Mouse (Mus musculus): ENCODE results near the gene Cmtr1. TPM values are rescaled to one million over a fixed set of nuclear protein-coding genes. Genes with fewer than 3 reads are reported as not detected.

Gene Cmtr1
- polyA plus RNA-seq, 1 experiment from 2014 or later, result 68.9 TPM

DNA sequence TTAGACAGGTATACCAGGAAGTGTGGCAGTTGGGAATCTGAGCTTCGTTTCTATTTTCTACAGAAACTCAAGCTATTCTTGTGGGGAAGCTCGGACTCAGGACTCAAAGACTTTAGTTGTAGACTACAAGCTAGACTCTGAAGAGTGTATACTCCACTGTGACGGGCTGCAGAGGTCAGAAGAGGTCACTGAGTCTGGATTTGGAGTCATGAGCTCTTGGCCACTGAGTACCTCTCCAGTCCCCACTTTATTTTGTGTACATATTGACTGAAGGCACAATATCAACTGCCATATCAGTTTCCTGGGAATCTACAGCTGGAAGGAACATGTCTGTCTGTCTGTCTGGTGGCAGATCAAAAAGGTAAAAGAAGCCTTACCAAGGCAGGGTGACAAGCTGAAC is 41.2 kb upstream of the Cmtr1 start:
- Histone ChIP-seq H3K4me3 (ENCODE audit: low read depth, low read length) (no peak overlapping the region), H3K4me1 (replicated peaks; ENCODE audit: control insufficient read depth, insufficient read depth, low read length) (no peaks in the 10 kb centered on the region; the same call in 1 of the 2 replicates), H3K9me3 (ENCODE audit: control insufficient read depth) (no peaks in the 10 kb centered on the region), H3K4me2 (replicated peaks; ENCODE audit: low read depth) (no peak overlapping the region), H3K9ac (ENCODE audit: low read depth, low read length) (no peak overlapping the region), H3K27me3 (replicated peaks; ENCODE audit: control insufficient read depth, insufficient read depth, low read length) (no peaks in the 10 kb centered on the region), H3K36me3 (ENCODE audit: control insufficient read depth, insufficient read depth) (peaks cover 41% of the 10 kb centered on the region), H3K27ac (ENCODE audit: low read depth, low read length) (no peak overlapping the region)
- no peak for ATAC-seq
- WGBS, result 83% methylated on average over 3 of the region's 3 CpGs
- TF ChIP-seq CTCF (IDR thresholded peaks at IDR 0.05; ENCODE audit: low read depth), result no peak

DNA sequence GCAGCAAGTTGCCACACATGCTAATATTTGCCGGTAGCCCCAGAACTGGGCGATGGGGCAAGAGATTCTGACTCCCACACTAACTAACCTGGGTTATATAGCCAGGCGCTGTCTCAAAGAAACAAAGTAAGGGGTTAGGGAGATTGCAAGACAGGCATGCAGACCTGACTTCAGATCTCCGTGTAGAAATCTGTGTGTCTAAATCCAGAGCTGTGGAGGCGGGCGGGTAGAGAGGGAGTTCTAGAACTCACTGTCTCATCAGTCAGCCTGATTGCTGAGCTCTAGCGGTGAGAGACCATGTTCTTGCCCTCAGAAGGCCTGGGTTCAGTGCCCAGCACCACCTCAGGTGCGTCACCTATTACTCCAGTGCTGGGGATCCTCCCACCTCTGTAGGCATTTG is 36.9 kb upstream of the Cmtr1 start:
- Histone ChIP-seq H3K36me3 (ENCODE audit: control insufficient read depth, insufficient read depth) (peaks cover 74% of the 10 kb centered on the region), H3K27me3 (replicated peaks; ENCODE audit: control insufficient read depth, insufficient read depth, low read length) (no peaks in the 10 kb centered on the region), H3K27ac (ENCODE audit: low read depth, low read length) (no peak overlapping the region), H3K9me3 (ENCODE audit: control insufficient read depth) (no peaks in the 10 kb centered on the region), H3K4me3 (ENCODE audit: low read depth, low read length) (no peak overlapping the region), H3K4me1 (replicated peaks; ENCODE audit: control insufficient read depth, insufficient read depth, low read length) (no peaks in the 10 kb centered on the region), H3K4me2 (replicated peaks; ENCODE audit: low read depth) (no peak overlapping the region), H3K9ac (ENCODE audit: low read depth, low read length) (no peak overlapping the region)
- no peak for ATAC-seq
- TF ChIP-seq CTCF (IDR thresholded peaks at IDR 0.05; ENCODE audit: low read depth), result no peak
- WGBS, result 86% methylated on average over 8 of the region's 8 CpGs

DNA sequence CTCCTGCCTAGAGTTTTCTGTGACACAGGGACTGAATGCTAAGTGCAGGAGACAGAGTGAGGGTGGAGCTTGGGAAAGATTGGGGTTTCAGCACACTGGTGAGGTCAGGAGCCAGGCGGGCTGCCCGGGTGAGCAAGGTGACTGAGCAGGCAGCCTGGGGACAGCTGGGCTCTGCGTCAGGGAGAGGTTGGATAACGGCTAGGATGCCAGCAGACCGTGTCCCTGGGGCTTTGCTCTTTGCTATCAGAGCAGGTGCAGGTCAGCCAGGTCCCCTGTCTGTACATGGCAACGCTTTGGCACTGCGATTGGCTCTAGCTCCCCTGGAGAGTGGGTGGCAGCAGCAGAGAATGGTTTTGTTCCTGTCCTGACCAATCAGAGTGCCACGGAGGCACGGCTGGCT is 33.1 kb upstream of the Cmtr1 start:
- Histone ChIP-seq H3K9me3 (ENCODE audit: control insufficient read depth) (no peaks in the 10 kb centered on the region), H3K4me1 (replicated peaks; ENCODE audit: control insufficient read depth, insufficient read depth, low read length) (no peaks in the 10 kb centered on the region), H3K9ac (ENCODE audit: low read depth, low read length) (no peak overlapping the region), H3K4me2 (replicated peaks; ENCODE audit: low read depth) (no peak overlapping the region), H3K27me3 (replicated peaks; ENCODE audit: control insufficient read depth, insufficient read depth, low read length) (no peaks in the 10 kb centered on the region), H3K36me3 (ENCODE audit: control insufficient read depth, insufficient read depth) (peaks cover 76% of the 10 kb centered on the region), H3K4me3 (ENCODE audit: low read depth, low read length) (no peak overlapping the region), H3K27ac (ENCODE audit: low read depth, low read length) (no peak overlapping the region)
- 90% methylated on average over 9 of the region's 9 CpGs for WGBS
- TF ChIP-seq CTCF (IDR thresholded peaks at IDR 0.05; ENCODE audit: low read depth), result no peak
- ATAC-seq, result no peak

DNA sequence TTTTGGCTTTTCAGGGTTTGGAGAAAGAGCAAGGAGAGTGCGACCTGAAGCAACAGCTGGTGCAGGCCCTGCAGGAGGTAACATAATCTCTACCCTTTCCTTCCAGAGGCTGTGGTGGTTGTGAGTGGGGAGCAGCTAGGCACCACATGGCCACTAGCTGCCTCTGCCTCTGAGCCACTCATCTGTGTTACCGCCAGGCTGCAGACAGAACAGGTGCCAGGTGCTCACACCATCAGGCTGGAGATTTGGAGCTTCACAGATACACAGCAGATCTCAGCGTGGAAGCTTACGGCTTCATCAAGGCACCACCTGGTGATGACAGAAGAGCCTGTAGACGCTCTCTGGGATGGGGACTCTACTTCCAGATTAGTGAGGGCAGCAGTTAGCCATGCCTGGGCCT is 31.4 kb upstream of the Cmtr1 start:
- H3K4me2 ChIP-seq (replicated peaks; ENCODE audit: low read depth), result no peak overlapping the region
- peaks cover 78% of the 10 kb centered on the region for H3K36me3 ChIP-seq (ENCODE audit: control insufficient read depth, insufficient read depth)

DNA sequence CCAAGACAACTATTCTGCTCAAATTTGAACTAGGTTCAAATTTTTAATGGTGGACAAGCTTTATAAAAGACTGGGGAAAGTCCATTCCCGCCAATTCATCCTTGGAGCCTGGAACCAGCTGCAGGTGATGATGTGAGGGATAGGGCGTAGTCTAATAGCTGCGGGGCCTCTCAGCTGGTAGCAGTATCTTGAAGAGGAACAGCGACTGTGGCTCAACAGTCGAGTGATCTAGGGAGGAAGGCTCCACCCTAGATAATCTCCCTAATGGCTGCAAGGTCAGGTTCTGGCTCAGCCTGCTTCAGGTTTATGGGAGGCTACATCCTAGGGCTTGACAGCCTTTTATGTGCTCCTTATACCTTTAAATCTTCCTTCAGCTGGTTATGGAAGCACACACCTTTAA is 30.8 kb upstream of the Cmtr1 start:
- no peak overlapping the region for H3K4me3 ChIP-seq (ENCODE audit: low read depth, low read length)
- H3K36me3 ChIP-seq (ENCODE audit: control insufficient read depth, insufficient read depth), result peaks cover 73% of the 10 kb centered on the region
- 52% methylated on average over 5 of the region's 5 CpGs for WGBS
- no peak overlapping the region for H3K4me2 ChIP-seq (replicated peaks; ENCODE audit: low read depth)
- no peak for TF ChIP-seq CTCF (IDR thresholded peaks at IDR 0.05; ENCODE audit: low read depth)
- no peak overlapping the region for H3K9ac ChIP-seq (ENCODE audit: low read depth, low read length)
- no peaks in the 10 kb centered on the region for H3K4me1 ChIP-seq (replicated peaks; ENCODE audit: control insufficient read depth, insufficient read depth, low read length)
- H3K27ac ChIP-seq (ENCODE audit: low read depth, low read length), result no peak overlapping the region
- H3K27me3 ChIP-seq (replicated peaks; ENCODE audit: control insufficient read depth, insufficient read depth, low read length), result no peaks in the 10 kb centered on the region
- ATAC-seq, result no peak
- H3K9me3 ChIP-seq (ENCODE audit: control insufficient read depth), result no peaks in the 10 kb centered on the region

More for the DNA sequence above, 31.4 kb upstream of the Cmtr1 start:
- Histone ChIP-seq H3K27ac (ENCODE audit: low read depth, low read length) (0 out of 2 replicates have a peak overlapping the region, but pooled peaks have one; percentile 5), H3K9ac (ENCODE audit: low read depth, low read length) (no peak overlapping the region), H3K9me3 (ENCODE audit: control insufficient read depth) (no peaks in the 10 kb centered on the region), H3K4me1 (replicated peaks; ENCODE audit: control insufficient read depth, insufficient read depth, low read length) (no peaks in the 10 kb centered on the region), H3K4me3 (ENCODE audit: low read depth, low read length) (no peak overlapping the region), H3K27me3 (replicated peaks; ENCODE audit: control insufficient read depth, insufficient read depth, low read length) (no peaks in the 10 kb centered on the region)
- WGBS, result 90% methylated on average over 5 of the region's 5 CpGs
- no peak for ATAC-seq
- no peak for TF ChIP-seq CTCF (IDR thresholded peaks at IDR 0.05; ENCODE audit: low read depth)

DNA sequence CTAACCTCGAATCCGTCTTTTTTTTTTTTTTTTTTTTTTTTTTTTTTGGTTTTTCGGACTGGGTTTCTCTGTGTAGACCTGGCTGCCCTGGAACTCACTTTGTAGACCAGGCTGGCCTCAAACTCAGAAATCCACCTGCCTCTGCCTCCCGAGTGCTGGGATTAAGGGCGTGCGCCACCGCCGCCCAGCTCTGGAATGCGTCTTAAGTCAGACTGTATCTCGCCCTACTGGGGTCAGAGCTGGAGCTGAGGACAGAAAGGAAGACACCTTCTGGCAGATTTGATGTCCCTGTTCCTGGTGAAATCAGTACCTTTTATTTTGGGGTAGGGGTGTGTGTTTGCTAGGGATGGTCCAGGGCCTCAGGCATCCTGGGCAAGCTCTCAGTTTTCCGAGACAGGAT is 28.1 kb upstream of the Cmtr1 start:
- no peak for ATAC-seq
- H3K36me3 ChIP-seq (ENCODE audit: control insufficient read depth, insufficient read depth), result peaks cover 75% of the 10 kb centered on the region
- WGBS, result 96% methylated on average over 11 of the region's 11 CpGs

DNA sequence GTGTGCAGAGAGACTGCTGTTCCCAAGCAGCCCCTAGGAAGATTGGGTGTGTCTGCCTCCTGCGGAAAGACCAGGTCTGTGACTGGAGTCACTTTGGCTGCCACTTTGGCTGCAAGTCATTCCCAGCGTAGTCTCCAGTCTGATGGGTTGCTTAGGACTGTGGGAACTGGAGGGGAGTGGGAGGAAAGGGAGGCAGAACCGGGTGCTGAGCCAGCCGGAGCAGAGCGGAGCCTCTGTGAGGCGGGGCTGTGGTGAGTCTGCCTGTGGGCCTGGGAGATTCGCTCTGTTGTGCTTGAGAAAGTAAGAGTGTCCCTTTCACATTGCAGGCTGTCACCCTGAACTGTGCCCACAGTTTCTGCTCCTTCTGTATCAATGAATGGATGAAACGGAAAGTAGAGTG is 24.9 kb upstream of the Cmtr1 start:
- Histone ChIP-seq H3K4me2 (replicated peaks; ENCODE audit: low read depth) (no peak overlapping the region), H3K9me3 (ENCODE audit: control insufficient read depth) (no peaks in the 10 kb centered on the region), H3K4me1 (replicated peaks; ENCODE audit: control insufficient read depth, insufficient read depth, low read length) (no peaks in the 10 kb centered on the region), H3K27me3 (replicated peaks; ENCODE audit: control insufficient read depth, insufficient read depth, low read length) (no peaks in the 10 kb centered on the region), H3K27ac (ENCODE audit: low read depth, low read length) (no peak overlapping the region), H3K36me3 (ENCODE audit: control insufficient read depth, insufficient read depth) (peaks cover 81% of the 10 kb centered on the region), H3K9ac (ENCODE audit: low read depth, low read length) (no peak overlapping the region), H3K4me3 (ENCODE audit: low read depth, low read length) (no peak overlapping the region)
- no peak for ATAC-seq
- WGBS, result 90% methylated on average over 8 of the region's 8 CpGs
- no peak for TF ChIP-seq CTCF (IDR thresholded peaks at IDR 0.05; ENCODE audit: low read depth)

More for the DNA sequence above, 28.1 kb upstream of the Cmtr1 start:
- no peak for TF ChIP-seq CTCF (IDR thresholded peaks at IDR 0.05; ENCODE audit: low read depth)
- H3K4me3 ChIP-seq (ENCODE audit: low read depth, low read length), result no peak overlapping the region
- no peak overlapping the region for H3K4me2 ChIP-seq (replicated peaks; ENCODE audit: low read depth)
- no peaks in the 10 kb centered on the region for H3K27me3 ChIP-seq (replicated peaks; ENCODE audit: control insufficient read depth, insufficient read depth, low read length)
- no peaks in the 10 kb centered on the region for H3K9me3 ChIP-seq (ENCODE audit: control insufficient read depth)
- no peaks in the 10 kb centered on the region for H3K4me1 ChIP-seq (replicated peaks; ENCODE audit: control insufficient read depth, insufficient read depth, low read length)
- H3K27ac ChIP-seq (ENCODE audit: low read depth, low read length), result no peak overlapping the region
- H3K9ac ChIP-seq (ENCODE audit: low read depth, low read length), result no peak overlapping the region

All from intestine, postnatal 0 days (tissue).